Mouse (Mus musculus) stomach, postnatal 0 days (tissue): ENCODE results near the gene Unc13a. TPM values are rescaled to one million over a fixed set of nuclear protein-coding genes. Genes with fewer than 3 reads are reported as not detected.

Experiments used
- ATAC-seq: fragments of 200-750 bp; cut with Nextera tagmentation; 2 replicates; pipeline ENCODE4 v1.8.0; 2017; ENCODE audit not compliant: low FRiP score, low TSS enrichment
- DNase-seq: peaks from one replicate; pipeline ENCODE4 v3.0.0-alpha.2; 2016; ENCODE audit warnings: low spot score
- H3K27ac ChIP-seq: fragments of 300-500 bp; sonication (generic); replicated peaks from 2 replicates; pipeline ENCODE4 v1.5.1; 2014; ENCODE audit warnings: mild to moderate bottlenecking, control low read depth
- H3K27me3 ChIP-seq: fragments of 300-500 bp; sonication (generic); 2 replicates; pipeline ENCODE4 v1.6.1; 2014; ENCODE audit warnings: low read length; ENCODE audit not compliant: control insufficient read depth, insufficient read depth
- H3K36me3 ChIP-seq: fragments of 300-500 bp; sonication (generic); 2 replicates; pipeline ENCODE4 v1.6.1; 2014; ENCODE audit warnings: low read length, mixed read lengths; ENCODE audit not compliant: control insufficient read depth, insufficient read depth
- H3K4me1 ChIP-seq: fragments of 300-500 bp; sonication (generic); replicated peaks from 2 replicates; pipeline ENCODE4 v1.6.1; 2014; ENCODE audit warnings: antibody characterized with exemption; ENCODE audit not compliant: control insufficient read depth, insufficient read depth
- H3K4me2 ChIP-seq: fragments of 300-500 bp; sonication (generic); replicated peaks from 2 replicates; pipeline ENCODE4 v1.6.1; 2014; ENCODE audit warnings: low read depth, mild to moderate bottlenecking, control low read depth, moderate library complexity
- H3K4me3 ChIP-seq: fragments of 300-500 bp; sonication (generic); 2 replicates; pipeline ENCODE4 v1.5.1; 2014; ENCODE audit warnings: low read depth, low read length, control low read depth
- H3K9ac ChIP-seq: fragments of 300-500 bp; sonication (generic); 2 replicates; pipeline ENCODE4 v1.6.1; 2014; ENCODE audit warnings: mild to moderate bottlenecking, low read length, control low read depth, mixed read lengths
- H3K9me3 ChIP-seq: fragments of 300-500 bp; sonication (generic); 2 replicates; pipeline ENCODE4 v1.6.1; 2016; ENCODE audit warnings: low read length; ENCODE audit not compliant: control insufficient read depth
- CTCF ChIP-seq: IDR thresholded peaks from 2 replicates; pipeline ENCODE4 v1.5.1; 2016; ENCODE audit warnings: antibody characterized with exemption, low read depth, mild to moderate bottlenecking, moderate library complexity
- EP300 ChIP-seq: optimal IDR thresholded peaks from 2 replicates; pipeline ENCODE3; 2016; ENCODE audit warnings: antibody characterized with exemption
- WGBS: fragments of 180-500 bp; shearing (Covaris S2); extraction: QIAGEN DNeasy Blood & Tissue Kit; methylation state at CpG from one replicate; pipeline ENCODE4 v1.1.7; 2014; 5-methylcytosine and 5-hydroxymethylcytosine counted together
- polyA plus RNA-seq: library from polyadenylated mRNA; unstranded; fragments of >200 nt; fragmentation: Nextera tagmentation; extraction: Ambion mirVana; gene quantifications from 2 replicates; pipeline ENCODE4 v1.2.1, GENCODE M21; 2015

The Unc13a gene
- polyA plus RNA-seq: 0.46 and 0.52 TPM in 2 replicates

DNA sequence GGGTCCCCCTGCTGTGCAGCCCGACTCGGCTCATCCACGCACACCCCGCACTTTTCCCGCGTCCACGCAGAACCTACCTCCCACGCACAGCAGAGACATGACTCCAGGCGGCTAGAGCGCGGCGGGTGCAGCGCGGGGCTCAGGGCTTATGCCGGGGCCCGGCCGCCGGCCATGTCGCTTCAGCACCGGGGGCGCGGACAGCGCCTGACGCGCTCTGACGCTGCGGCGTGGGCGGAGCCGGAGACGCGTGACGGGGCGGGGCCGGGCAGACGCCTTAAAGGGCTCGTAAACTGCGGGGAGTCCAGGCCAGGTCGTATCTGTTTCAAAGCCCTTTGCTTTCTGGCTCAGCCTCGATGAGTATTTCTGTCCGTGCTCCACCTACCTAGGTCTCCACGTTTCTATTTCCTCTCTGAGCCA is at the start of gene Unc13a:
Gene Unc13a, minus strand, starts transcription at position 209 of the 417 bp plus-strand sequence.
- Histone ChIP-seq H3K27ac (no peak within 1 kb of the TSS), H3K9me3 (no peaks in the 10 kb centered on the region), H3K4me2 (peak within 1 kb of the TSS; percentile 92), H3K36me3 (no peaks in the 10 kb centered on the region), H3K4me3 (peak within 1 kb of the TSS; percentile 48), H3K4me1 (peaks cover 7% of the 10 kb centered on the region; the same call in 1 of the 2 replicates), H3K27me3 (no peaks in the 10 kb centered on the region), H3K9ac (no peak within 1 kb of the TSS)
- DNase-seq (peak; percentile 89), ATAC-seq (peak; percentile 61)
- WGBS: under 1% methylated on average over 39 of the region's 42 CpGs
- TF ChIP-seq CTCF (no peak), EP300 (no peak)

- no peak overlapping the region for H3K27ac ChIP-seq
- no peaks in the 10 kb centered on the region for H3K27me3 ChIP-seq
- H3K9ac ChIP-seq: no peak overlapping the region
- no peaks in the 10 kb centered on the region for H3K36me3 ChIP-seq
- H3K4me3 ChIP-seq: no peak overlapping the region
- 46% methylated on average over 7 of the region's 7 CpGs for WGBS
- DNase-seq: no peak
- H3K4me1 ChIP-seq: peaks cover under 1% of the 10 kb centered on the region; the same call in 1 of the 2 replicates
- no peak overlapping the region for H3K4me2 ChIP-seq
- TF ChIP-seq CTCF (no peak), EP300 (no peak)
- ATAC-seq: no peak
- no peaks in the 10 kb centered on the region for H3K9me3 ChIP-seq
Measured at GRCm38 (mm10) chr8:71719928-71720457, 48.4 kb upstream of the Unc13a start.

- Histone ChIP-seq H3K27ac (no peak overlapping the region), H3K36me3 (no peaks in the 10 kb centered on the region), H3K9ac (no peak overlapping the region), H3K4me1 (no peaks in the 10 kb centered on the region), H3K9me3 (no peaks in the 10 kb centered on the region), H3K27me3 (no peaks in the 10 kb centered on the region), H3K4me2 (no peak overlapping the region), H3K4me3 (no peak overlapping the region)
- DNase-seq: peak; percentile 61
- TF ChIP-seq EP300: no peak
- no peak for TF ChIP-seq CTCF
- 43% methylated on average over 4 of the region's 4 CpGs for WGBS
- peak; percentile 33 for ATAC-seq
Measured at GRCm38 (mm10) chr8:71719218-71719617, 47.7 kb upstream of the Unc13a start.

GRCm38 (mm10) chr8:71718252-71718651 is 46.7 kb upstream of the Unc13a start:
- H3K27me3 ChIP-seq: no peaks in the 10 kb centered on the region
- no peak overlapping the region for H3K4me2 ChIP-seq
- DNase-seq: no peak
- no peak overlapping the region for H3K4me3 ChIP-seq
- no peaks in the 10 kb centered on the region for H3K9me3 ChIP-seq
- H3K27ac ChIP-seq: no peak overlapping the region
- no peaks in the 10 kb centered on the region for H3K4me1 ChIP-seq
- WGBS: 42% methylated on average over 3 of the region's 3 CpGs
- H3K9ac ChIP-seq: no peak overlapping the region
- no peak for ATAC-seq
- no peak for TF ChIP-seq EP300
- no peak for TF ChIP-seq CTCF
- no peaks in the 10 kb centered on the region for H3K36me3 ChIP-seq

DNA sequence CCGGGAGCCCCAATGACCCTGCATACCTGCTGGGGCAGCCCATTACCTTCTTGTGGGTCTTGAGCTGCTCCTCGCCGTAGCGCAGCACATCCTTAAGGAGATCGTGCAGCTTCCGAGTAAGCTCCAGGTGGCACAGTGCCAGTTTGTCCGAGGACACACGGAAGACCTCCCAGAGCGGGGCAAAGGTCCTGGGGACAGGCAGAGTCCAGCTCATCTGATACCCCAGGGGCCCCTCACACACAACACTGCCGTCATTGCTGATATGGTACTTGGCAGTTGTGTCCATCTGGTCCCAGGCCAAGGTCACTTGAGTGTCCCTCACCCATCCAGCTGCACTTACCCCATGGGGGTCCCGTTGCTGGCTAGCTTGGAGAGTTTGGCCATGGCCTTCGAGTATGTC is 45.5 kb upstream of the Unc13a start:
- Histone ChIP-seq H3K27me3 (no peaks in the 10 kb centered on the region), H3K9ac (no peak overlapping the region), H3K36me3 (no peaks in the 10 kb centered on the region), H3K4me3 (no peak overlapping the region), H3K9me3 (no peaks in the 10 kb centered on the region), H3K27ac (no peak overlapping the region), H3K4me2 (no peak overlapping the region), H3K4me1 (no peaks in the 10 kb centered on the region)
- TF ChIP-seq EP300 (no peak), CTCF (no peak)
- ATAC-seq: no peak
- no peak for DNase-seq
- 68% methylated on average over 12 of the region's 12 CpGs for WGBS

- WGBS: 79% methylated on average over 13 of the region's 13 CpGs
Measured at GRCm38 (mm10) chr8:71716561-71717053, 45.0 kb upstream of the Unc13a start.

More at GRCm38 (mm10) chr8:71716561-71717053, 45.0 kb upstream of the Unc13a start:
- Histone ChIP-seq H3K9me3 (no peaks in the 10 kb centered on the region), H3K4me3 (no peak overlapping the region), H3K4me2 (no peak overlapping the region), H3K36me3 (no peaks in the 10 kb centered on the region), H3K9ac (no peak overlapping the region), H3K4me1 (no peaks in the 10 kb centered on the region), H3K27me3 (no peaks in the 10 kb centered on the region), H3K27ac (no peak overlapping the region)
- TF ChIP-seq EP300 (no peak), CTCF (no peak)
- DNase-seq (no peak), ATAC-seq (no peak)
